Comparison of ENCODE assay signal across 9 mouse cellular contexts in genomic region chr8:3418101-3418500, GRCm38 (mm10). TPM values are rescaled to one million over a fixed set of nuclear protein-coding genes. Genes with fewer than 3 reads are reported as not detected.
DNase-seq lines count a peak whose midpoint lies in the region; ATAC-seq and TF ChIP-seq lines count a peak whose summit lies in the region.
"Had no signal": no experiment of that assay in that cellular context is flagged by ENCODE, and none has a peak within 500 bp of the region (broad histone marks: within the 10 kb centered on the region; RNA-seq: fewer than 3 reads in every experiment).

No protein-coding gene starts in this region.

- no peak overlapping the region for H3K9ac ChIP-seq in kidney, embryonic 15.5 days
- H3K9ac ChIP-seq in heart, embryonic 13.5 days: peak overlapping the region; percentile 50
- H3K9ac ChIP-seq: neural tube, embryonic 12.5 days had no signal

- H3K4me2 ChIP-seq in kidney, embryonic 15.5 days: peak overlapping the region; percentile 5; the same call in 1 of the 2 replicates
- peak overlapping the region; percentile 41 for H3K4me2 ChIP-seq in heart, embryonic 13.5 days

- no peak for DNase-seq in kidney, postnatal 25 days
- peak; percentile 81 for DNase-seq in Patski (ENCODE audit: low read depth, low spot score)
- peak; percentile 46 for DNase-seq in lung, postnatal 10 days
- no peak for DNase-seq in left cerebral cortex, postnatal 25 days (ENCODE audit: low spot score in 2 of 2)
- DNase-seq in layer of hippocampus, adult 11-12 months (ENCODE audit: low spot score): no peak
- no peak for DNase-seq in urinary bladder, postnatal 4 days (ENCODE audit: low spot score in 2 of 2)

- no peaks in the 10 kb centered on the region for H3K9me3 ChIP-seq in kidney, embryonic 15.5 days (replicated peaks)
- no peaks in the 10 kb centered on the region for H3K9me3 ChIP-seq in heart, embryonic 13.5 days
- H3K9me3 ChIP-seq: neural tube, embryonic 12.5 days had no signal

- CTCF ChIA-PET in Patski (lab: Charles Lee): interaction anchor here (0.8 to 1.6 kb wide), 3 partner anchors 10 to 33 kb away, joined by 3 to 6 read pairs (median 3); no protein-coding TSS in a partner anchor

- no peak overlapping the region for H3K4me3 ChIP-seq in kidney, embryonic 15.5 days (replicated peaks)
- no peak overlapping the region for H3K4me3 ChIP-seq in heart, embryonic 13.5 days
- H3K4me3 ChIP-seq: neural tube, embryonic 12.5 days had no signal

- TF ChIP-seq CTCF in Patski (IDR thresholded peaks at IDR 0.05): no peak

- POLR2A ChIA-PET in Patski (lab: Charles Lee): interaction anchor here (0.8 kb wide), 1 partner anchor 10 kb away, joined by 3 read pairs; no protein-coding TSS in a partner anchor

- H3K27me3 ChIP-seq in kidney, embryonic 15.5 days: no peaks in the 10 kb centered on the region
- H3K27me3 ChIP-seq in Patski: no peaks in the 10 kb centered on the region
- no peaks in the 10 kb centered on the region for H3K27me3 ChIP-seq in heart, embryonic 13.5 days (replicated peaks)
- H3K27me3 ChIP-seq: neural tube, embryonic 12.5 days had no signal

- in situ Hi-C loops in Patski (cut with MboI; ENCODE audit: low pct_unique_long_range_greater_than_20kb): no loop called here

- 89% methylated on average over 1 of the region's 1 CpGs for WGBS in kidney, embryonic 15.5 days
- 75% methylated on average over 1 of the region's 1 CpGs for WGBS in heart, embryonic 13.5 days

- peaks cover 57% of the 10 kb centered on the region for H3K4me1 ChIP-seq in kidney, embryonic 15.5 days
- peaks cover 75% of the 10 kb centered on the region for H3K4me1 ChIP-seq in heart, embryonic 13.5 days

- no peak for ATAC-seq in kidney, embryonic 15.5 days (replicated peaks; ENCODE audit: low FRiP score)
- ATAC-seq in Patski: peak; percentile 44
- ATAC-seq in heart, embryonic 13.5 days (ENCODE audit: extremely low read depth, insufficient number of reproducible peaks, low FRiP score, low TSS enrichment): peak; percentile 20; the same call in 1 of the 2 replicates

- intact Hi-C loops in left cerebral cortex, postnatal 25 days (cut with DNase I): no loop called here

- H3K27ac ChIP-seq in kidney, embryonic 15.5 days: peak overlapping the region; percentile 73
- peak overlapping the region; percentile 82 for H3K27ac ChIP-seq in heart, embryonic 13.5 days (replicated peaks)
- H3K27ac ChIP-seq: neural tube, embryonic 12.5 days had no signal

- H3K36me3 ChIP-seq in kidney, embryonic 15.5 days: no peaks in the 10 kb centered on the region
- no peaks in the 10 kb centered on the region for H3K36me3 ChIP-seq in heart, embryonic 13.5 days
- H3K36me3 ChIP-seq: neural tube, embryonic 12.5 days had no signal

RNA-seq across cellular contexts. Expression of gene Arhgef18, which starts 25.3 kb away (rescaled TPM):
- polyA plus RNA-seq in kidney, embryonic 15.5 days (2015; fragmentation: Nextera tagmentation; extraction: Ambion mirVana): 10.9 and 11.2 TPM in 2 replicates
- polyA plus RNA-seq in Patski (2021): 37.0 TPM
- 4.9 and 5.4 TPM in 2 replicates for polyA plus RNA-seq in heart, embryonic 13.5 days (2015; fragmentation: Nextera tagmentation; extraction: Ambion mirVana)
- 10 to 100 TPM; 43.8 to 45.2 TPM for total RNA-seq in left cerebral cortex, postnatal 25 days (2021)

RNA-seq across cellular contexts. Expression of gene Pex11g, which starts 49.4 kb away (rescaled TPM):
- 6.2 and 7.5 TPM in 2 replicates for polyA plus RNA-seq in kidney, embryonic 15.5 days (2015; fragmentation: Nextera tagmentation; extraction: Ambion mirVana)
- 12.0 TPM for polyA plus RNA-seq in Patski (2021)
- polyA plus RNA-seq in heart, embryonic 13.5 days (2015; fragmentation: Nextera tagmentation; extraction: Ambion mirVana): 4.9 and 7.2 TPM in 2 replicates
- total RNA-seq in left cerebral cortex, postnatal 25 days (2021): 1 to 10 TPM in 1 of 2 experiments, under 1 TPM in 1; 0.44 to 1.1 TPM

RNA-seq across cellular contexts. Expression of gene Tex45, which starts 52.6 kb away (rescaled TPM):
- not detected in 2 replicates for polyA plus RNA-seq in kidney, embryonic 15.5 days (2015; fragmentation: Nextera tagmentation; extraction: Ambion mirVana)
- polyA plus RNA-seq in Patski (2021): not detected
- not detected in 2 replicates for polyA plus RNA-seq in heart, embryonic 13.5 days (2015; fragmentation: Nextera tagmentation; extraction: Ambion mirVana)
- total RNA-seq in left cerebral cortex, postnatal 25 days (2021): not detected
- polyA plus RNA-seq: neural tube, embryonic 12.5 days had no signal

Comparison
In these comparisons a context has a peak if more than half of its experiments do, and no peak if none do; other contexts are left out.
1. DNase-seq: peak in Patski (single experiment) and lung, postnatal 10 days (single experiment); none in kidney, postnatal 25 days (0 of 2), left cerebral cortex, postnatal 25 days (0 of 2), layer of hippocampus, adult 11-12 months (single experiment) and urinary bladder, postnatal 4 days (0 of 2).